Mouse (Mus musculus) stomach, embryonic 14.5 days (tissue): ENCODE measurements around the gene Srrm1. TPM values are rescaled to one million over a fixed set of nuclear protein-coding genes. Genes with fewer than 3 reads are reported as not detected.

Source experiments
- ATAC-seq: fragments of 200-750 bp; cut with Nextera tagmentation; 2 replicates; pipeline ENCODE4 v1.8.0; 2017; ENCODE audit warnings: low read depth, moderate TSS enrichment; ENCODE audit not compliant: insufficient number of reproducible peaks, insufficient read depth, low FRiP score
- H3K27ac ChIP-seq: fragments of 300-500 bp; sonication (generic); 2 replicates; pipeline ENCODE4 v1.5.1; 2014; ENCODE audit warnings: mild to moderate bottlenecking, low read length, moderate library complexity, mixed read lengths
- H3K27me3 ChIP-seq: fragments of 300-500 bp; sonication (generic); 2 replicates; pipeline ENCODE4 v1.6.1; 2014; ENCODE audit warnings: low read length, control low read depth, mixed read lengths; ENCODE audit not compliant: control insufficient read depth, insufficient read depth
- H3K36me3 ChIP-seq: fragments of 300-500 bp; sonication (generic); 2 replicates; pipeline ENCODE4 v1.6.1; 2014; ENCODE audit warnings: mild to moderate bottlenecking, control low read depth, low read length, moderate library complexity, mixed read lengths; ENCODE audit not compliant: control insufficient read depth, insufficient read depth
- H3K4me1 ChIP-seq: fragments of 300-500 bp; sonication (generic); 2 replicates; pipeline ENCODE4 v1.6.1; 2014; ENCODE audit warnings: low read length, control low read depth, mixed read lengths; ENCODE audit not compliant: control insufficient read depth, insufficient read depth
- H3K4me2 ChIP-seq: fragments of 300-500 bp; sonication (generic); replicated peaks from 2 replicates; pipeline ENCODE4 v1.6.1; 2014; ENCODE audit warnings: low read depth, low read length, control low read depth
- H3K4me3 ChIP-seq: fragments of 300-500 bp; sonication (generic); 2 replicates; pipeline ENCODE4 v1.5.1; 2014; ENCODE audit warnings: low read depth, low read length, control low read depth
- H3K9ac ChIP-seq: fragments of 300-500 bp; sonication (generic); replicated peaks from 2 replicates; pipeline ENCODE4 v1.6.1; 2014; ENCODE audit warnings: low read depth, mild to moderate bottlenecking, control low read depth, low read length, moderate library complexity, mixed read lengths
- H3K9me3 ChIP-seq: fragments of 300-500 bp; sonication (generic); 2 replicates; pipeline ENCODE4 v1.6.1; 2016; ENCODE audit warnings: low read depth, low read length, control low read depth; ENCODE audit not compliant: control insufficient read depth
- WGBS: fragments of 180-500 bp; shearing (Covaris S2); extraction: QIAGEN DNeasy Blood & Tissue Kit; methylation state at CpG from one replicate; pipeline ENCODE4 v1.1.7; 2014; 5-methylcytosine and 5-hydroxymethylcytosine counted together
- polyA plus RNA-seq: library from polyadenylated mRNA; unstranded; fragments of >200 nt; fragmentation: Nextera tagmentation; extraction: Ambion mirVana; gene quantifications from 2 replicates; pipeline ENCODE4 v1.2.1, GENCODE M21; 2014

The Srrm1 gene
- polyA plus RNA-seq, 1 experiment from 2014 or later = 250 TPM

- Histone ChIP-seq H3K4me2 (no peak overlapping the region), H3K4me3 (no peak overlapping the region), H3K36me3 (no peaks in the 10 kb centered on the region), H3K4me1 (peaks cover 11% of the 10 kb centered on the region; the same call in 1 of the 2 replicates), H3K27me3 (no peaks in the 10 kb centered on the region), H3K9me3 (no peaks in the 10 kb centered on the region), H3K27ac (no peak overlapping the region), H3K9ac (no peak overlapping the region)
- no peak for ATAC-seq
These were observed 56.6 kb downstream of the Srrm1 start for GRCm38 (mm10) chr4:135296565-135296964.

DNA sequence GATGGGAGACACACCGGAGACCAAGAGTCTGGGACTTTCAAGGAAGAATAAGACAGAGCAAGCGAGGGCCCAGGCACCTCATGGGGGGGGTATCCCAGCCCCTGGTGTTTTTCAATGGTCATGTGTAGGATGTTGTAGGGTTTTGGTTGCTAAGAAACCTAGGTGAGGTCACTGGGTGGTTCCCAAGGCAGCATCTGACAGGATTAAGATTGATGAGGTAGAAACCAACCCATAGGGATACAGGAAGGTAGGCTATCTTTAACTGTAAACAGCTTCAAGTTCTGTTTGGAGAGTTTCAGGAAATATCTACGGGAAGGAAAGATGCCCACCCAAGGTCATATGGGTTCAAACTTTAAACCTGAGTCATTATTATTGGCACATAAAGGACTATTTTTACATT lies 59.3 kb downstream of the Srrm1 start:
- 63% methylated on average over 3 of the region's 3 CpGs for WGBS
- peaks cover 11% of the 10 kb centered on the region; the same call in 1 of the 2 replicates for H3K4me1 ChIP-seq
- no peaks in the 10 kb centered on the region for H3K27me3 ChIP-seq
- no peak for ATAC-seq
- H3K9ac ChIP-seq = no peak overlapping the region
- H3K4me3 ChIP-seq = no peak overlapping the region
- H3K27ac ChIP-seq = no peak overlapping the region
- no peaks in the 10 kb centered on the region for H3K9me3 ChIP-seq
- no peaks in the 10 kb centered on the region for H3K36me3 ChIP-seq
- H3K4me2 ChIP-seq = no peak overlapping the region

DNA sequence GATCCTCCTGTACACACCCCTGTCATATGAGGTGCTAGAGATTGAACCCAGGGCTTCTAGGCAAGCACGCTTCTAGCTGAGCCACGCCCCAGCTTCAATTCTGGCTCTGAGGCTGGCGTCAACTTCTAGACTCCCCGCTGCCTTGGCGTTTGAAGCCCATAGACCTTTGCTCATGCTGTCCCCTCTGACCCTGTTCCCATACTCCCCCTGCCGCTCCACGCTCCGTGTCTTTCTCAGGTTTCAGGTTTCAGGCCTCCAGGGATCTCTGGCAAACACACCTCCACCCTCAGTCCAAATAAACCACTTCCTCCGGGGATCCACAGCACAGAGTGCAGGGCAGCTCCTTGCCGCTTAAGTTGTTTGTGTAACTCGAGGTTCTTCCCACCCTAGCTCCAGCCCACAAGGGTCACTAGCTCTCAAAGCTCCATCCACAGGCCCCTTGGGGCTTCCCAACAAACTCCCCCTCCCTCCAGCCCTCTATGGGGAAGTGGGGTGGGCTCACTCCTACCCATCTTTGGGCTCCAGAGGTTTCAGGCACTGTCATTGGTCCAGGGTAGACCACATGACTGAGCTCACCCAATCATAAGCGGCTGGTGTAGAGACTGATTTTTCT lies 60.5 kb downstream of the Srrm1 start:
- H3K9me3 ChIP-seq = no peaks in the 10 kb centered on the region
- H3K4me2 ChIP-seq = peak overlapping the region; percentile 14; the same call in 1 of the 2 replicates
- H3K36me3 ChIP-seq = no peaks in the 10 kb centered on the region
- H3K4me3 ChIP-seq = no peak overlapping the region
- H3K27me3 ChIP-seq = no peaks in the 10 kb centered on the region
- peaks cover 11% of the 10 kb centered on the region; the same call in 1 of the 2 replicates for H3K4me1 ChIP-seq
- H3K9ac ChIP-seq = no peak overlapping the region
- H3K27ac ChIP-seq = peak overlapping the region; percentile 58; the same call in 1 of the 2 replicates
- WGBS = 8% methylated on average over 12 of the region's 12 CpGs
- peak; percentile 80 for ATAC-seq

GRCm38 (mm10) chr4:135291841-135292240 lies 61.3 kb downstream of the Srrm1 start:
- H3K4me3 ChIP-seq = no peak overlapping the region
- H3K9me3 ChIP-seq = no peaks in the 10 kb centered on the region
- H3K4me2 ChIP-seq = peak overlapping the region; percentile 14; the same call in 1 of the 2 replicates
- ATAC-seq = no peak
- H3K27ac ChIP-seq = peak overlapping the region; percentile 44; the same call in 1 of the 2 replicates
- no peak overlapping the region for H3K9ac ChIP-seq
- H3K36me3 ChIP-seq = no peaks in the 10 kb centered on the region
- no peaks in the 10 kb centered on the region for H3K27me3 ChIP-seq
- WGBS = 44% methylated on average over 6 of the region's 6 CpGs
- H3K4me1 ChIP-seq = peaks cover 12% of the 10 kb centered on the region; the same call in 1 of the 2 replicates

DNA sequence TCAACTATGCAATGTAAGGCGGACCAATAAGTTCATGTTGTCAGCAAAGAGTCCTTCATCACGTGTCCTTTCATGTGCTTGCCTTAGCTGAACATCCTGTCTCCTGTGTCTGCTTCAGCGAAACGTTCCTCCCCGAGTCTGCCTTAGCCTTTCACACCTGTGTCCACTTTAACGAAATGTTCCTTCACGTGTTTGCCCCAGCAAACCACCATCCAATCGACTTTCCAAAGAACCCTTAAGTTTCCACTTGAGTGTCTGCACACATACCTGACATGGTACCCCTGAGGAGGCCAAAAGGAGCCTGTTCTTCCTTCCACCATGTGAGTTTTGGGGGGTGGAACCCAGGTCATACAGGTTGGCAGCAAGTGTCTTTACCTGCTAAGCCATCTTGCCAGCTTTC lies 61.9 kb downstream of the Srrm1 start:
- Histone ChIP-seq H3K4me1 (peaks cover 18% of the 10 kb centered on the region; the same call in 1 of the 2 replicates), H3K4me2 (no peak overlapping the region)

GRCm38 (mm10) chr4:135287975-135288374 lies 65.1 kb downstream of the Srrm1 start:
- Histone ChIP-seq H3K9me3 (no peaks in the 10 kb centered on the region), H3K4me3 (no peak overlapping the region), H3K4me2 (no peak overlapping the region), H3K27ac (no peak overlapping the region), H3K36me3 (no peaks in the 10 kb centered on the region), H3K9ac (no peak overlapping the region), H3K4me1 (peaks cover 23% of the 10 kb centered on the region; the same call in 1 of the 2 replicates), H3K27me3 (no peaks in the 10 kb centered on the region)
- no peak for ATAC-seq
- 45% methylated on average over 3 of the region's 3 CpGs for WGBS

More for the DNA sequence above, 61.9 kb downstream of the Srrm1 start:
- no peak for ATAC-seq
- Histone ChIP-seq H3K27ac (no peak overlapping the region), H3K9ac (no peak overlapping the region), H3K27me3 (no peaks in the 10 kb centered on the region), H3K4me3 (no peak overlapping the region), H3K9me3 (no peaks in the 10 kb centered on the region), H3K36me3 (no peaks in the 10 kb centered on the region)
- 93% methylated on average over 8 of the region's 8 CpGs for WGBS

DNA sequence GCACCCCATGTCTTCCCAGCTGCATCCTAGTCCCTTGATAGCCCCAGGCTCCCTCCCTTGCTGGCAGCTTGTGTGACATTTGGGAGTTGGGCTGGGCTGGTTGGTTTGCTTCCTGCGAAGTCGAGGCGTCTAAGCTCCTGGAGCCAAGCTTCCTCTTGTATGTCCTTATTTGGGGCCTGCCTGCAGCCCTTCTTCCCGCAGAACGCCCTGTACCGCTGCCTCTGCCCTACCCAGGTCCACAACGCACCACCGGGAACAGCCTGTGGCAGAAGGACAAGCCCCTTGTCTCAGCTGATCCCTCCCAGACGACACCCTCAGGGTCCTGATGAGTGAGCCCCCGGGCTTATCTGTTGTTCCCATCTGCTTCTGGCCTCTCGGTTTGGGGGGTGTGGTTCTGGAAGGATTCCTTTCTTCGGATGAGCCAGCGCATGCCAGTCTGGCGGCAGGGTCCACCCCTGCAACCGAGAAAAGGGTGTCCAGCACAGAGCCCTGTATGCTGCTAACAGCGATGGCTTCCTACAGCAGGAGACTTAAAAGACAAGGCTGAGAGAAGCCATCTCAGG lies 66.2 kb downstream of the Srrm1 start:
- H3K9ac ChIP-seq = no peak overlapping the region; the same call in 1 of the 2 replicates
- H3K27me3 ChIP-seq = no peaks in the 10 kb centered on the region
- peaks cover 14% of the 10 kb centered on the region; the same call in 1 of the 2 replicates for H3K4me1 ChIP-seq
- peak; percentile 77; the same call in 1 of the 2 replicates for ATAC-seq
- peak overlapping the region; percentile 69 for H3K27ac ChIP-seq
- no peak overlapping the region for H3K4me3 ChIP-seq
- 7% methylated on average over 16 of the region's 16 CpGs for WGBS
- H3K9me3 ChIP-seq = no peaks in the 10 kb centered on the region
- no peaks in the 10 kb centered on the region for H3K36me3 ChIP-seq
- H3K4me2 ChIP-seq = peak overlapping the region; percentile 17; the same call in 1 of the 2 replicates

DNA sequence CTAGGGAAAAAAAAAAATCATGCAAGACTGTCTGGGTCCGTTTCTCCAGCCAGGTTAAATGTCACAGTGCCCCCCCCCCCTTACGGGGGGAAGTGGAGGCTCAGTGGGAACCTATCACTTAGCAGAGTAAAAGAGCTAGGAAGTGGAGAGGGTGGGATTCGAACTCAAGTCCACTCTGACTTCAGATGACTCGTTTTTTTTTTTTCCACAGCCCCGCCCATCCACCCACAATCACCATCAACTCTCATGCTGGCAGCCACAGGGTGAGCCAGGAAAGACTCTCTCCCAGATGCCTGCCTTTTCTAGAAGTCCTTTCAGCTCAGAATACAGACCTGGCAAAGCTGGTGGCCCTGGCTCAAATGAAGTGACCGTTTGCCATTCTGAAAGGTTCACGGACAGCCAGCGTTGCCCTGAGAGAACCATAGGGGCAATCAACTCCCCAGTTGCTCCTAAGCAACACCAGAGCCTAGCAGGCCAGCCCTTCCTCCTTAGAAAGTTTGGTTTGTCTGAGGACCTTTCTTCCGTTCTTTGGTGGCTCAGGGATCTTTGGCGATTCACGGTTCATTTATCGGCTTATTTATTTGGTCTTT lies 67.0 kb downstream of the Srrm1 start:
- H3K4me2 ChIP-seq = no peak overlapping the region
- no peaks in the 10 kb centered on the region for H3K36me3 ChIP-seq
- no peaks in the 10 kb centered on the region for H3K9me3 ChIP-seq
- ATAC-seq = no peak
- H3K4me1 ChIP-seq = 0 out of 2 replicates have a peak, but pooled peaks cover 12% of the 10 kb centered on the region
- 67% methylated on average over 12 of the region's 12 CpGs for WGBS
- no peak overlapping the region for H3K4me3 ChIP-seq
- peak overlapping the region; percentile 69; the same call in 1 of the 2 replicates for H3K27ac ChIP-seq
- H3K27me3 ChIP-seq = no peaks in the 10 kb centered on the region
- H3K9ac ChIP-seq = no peak overlapping the region
